12 mouse cellular contexts compared by ENCODE assay signal in the genomic region with DNA sequence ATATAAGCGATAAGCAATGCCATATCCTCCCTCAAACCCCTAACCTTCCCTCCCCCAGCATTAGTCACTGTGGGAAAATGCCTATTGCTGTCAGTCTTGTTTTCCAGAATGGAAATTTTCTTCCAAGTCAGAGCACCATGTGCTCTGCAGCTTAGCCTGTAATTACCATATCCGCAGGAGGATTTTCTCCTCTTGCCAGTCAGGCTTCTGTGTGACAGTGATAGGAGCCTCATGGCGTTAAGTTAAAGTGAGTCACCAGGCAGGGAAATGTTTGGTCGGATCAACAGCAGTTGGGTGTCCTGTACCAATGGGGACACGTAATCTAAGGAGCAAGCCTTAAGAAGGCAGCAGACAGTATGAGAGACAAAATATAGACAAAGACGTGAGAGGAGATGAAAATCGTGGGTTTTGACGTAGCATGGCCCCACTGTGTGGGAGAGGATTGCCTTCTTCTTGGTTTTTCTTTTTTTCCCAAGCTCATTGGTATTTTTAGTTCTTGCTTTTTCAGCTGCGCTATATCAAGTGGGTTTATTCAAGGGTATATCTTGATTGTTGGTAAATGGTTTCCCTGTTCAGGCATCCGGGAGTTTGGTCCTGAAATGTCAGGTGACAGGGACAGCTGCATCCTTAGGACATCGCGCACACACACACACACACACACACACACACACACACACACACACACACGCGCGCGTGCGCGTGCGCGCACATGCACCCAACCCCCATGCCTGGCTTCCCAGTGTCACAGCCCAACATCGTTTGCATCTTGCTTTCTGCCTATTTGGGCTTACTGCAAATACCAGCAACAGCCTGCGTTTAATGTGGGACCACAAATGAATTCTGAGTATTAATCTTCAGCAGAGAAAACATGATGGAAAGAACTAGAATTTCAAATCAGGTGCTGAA.
DNase-seq lines count a peak whose midpoint lies in the region; ATAC-seq lines count a peak whose summit lies in the region.
"Had no signal": no experiment of that assay in that cellular context is flagged by ENCODE, and none has a peak within 500 bp of the region (broad histone marks: within the 10 kb centered on the region; RNA-seq: fewer than 3 reads in every experiment).

No protein-coding gene starts in this region.

- DNase-seq in layer of hippocampus, adult 18-20 months (ENCODE audit: low spot score in 2 of 2) = peak; percentile 35 to 70
- no peak for DNase-seq in layer of hippocampus, adult 9-10 months (ENCODE audit: low spot score)
- peak; percentile 28 to 46 for DNase-seq in left cerebral cortex, postnatal 10 days (ENCODE audit: extremely low spot score in 1 of 2, low spot score in 2 of 2)
- DNase-seq in right cerebral cortex, postnatal 14 days = peak; percentile 30
- DNase-seq in B cell, adult 2 months = no peak
- no peak for DNase-seq in thymus, postnatal 14 days
- DNase-seq: cerebellum, postnatal 14 days; kidney, postnatal 25 days had no signal

- H3K9me3 ChIP-seq in forebrain, embryonic 16.5 days (ENCODE audit: control insufficient read depth, low read length) = no peaks in the 10 kb centered on the region
- peaks cover 4% of the 10 kb centered on the region for H3K9me3 ChIP-seq in kidney, embryonic 16.5 days (ENCODE audit: low read length)

- peak overlapping the region; percentile 68 for H3K27ac ChIP-seq in forebrain, embryonic 16.5 days (ENCODE audit: low read length)
- no peak overlapping the region for H3K27ac ChIP-seq in kidney, embryonic 16.5 days (ENCODE audit: low read length)

- no peaks in the 10 kb centered on the region for H3K27me3 ChIP-seq in forebrain, embryonic 16.5 days (replicated peaks; ENCODE audit: control insufficient read depth, insufficient read depth, low read length)
- no peaks in the 10 kb centered on the region for H3K27me3 ChIP-seq in kidney, embryonic 16.5 days (ENCODE audit: insufficient read depth, low read length)

- intact Hi-C loops in left cerebral cortex, postnatal 10 days (cut with DNase I) = no loop called here

- no peak overlapping the region for H3K4me2 ChIP-seq in forebrain, embryonic 16.5 days (ENCODE audit: low read length)
- H3K4me2 ChIP-seq in kidney, embryonic 16.5 days (replicated peaks; ENCODE audit: low read depth, low read length) = no peak overlapping the region

- H3K4me3 ChIP-seq in forebrain, embryonic 16.5 days (replicated peaks; ENCODE audit: low read length) = no peak overlapping the region
- H3K4me3 ChIP-seq in kidney, embryonic 16.5 days (ENCODE audit: low read length) = no peak overlapping the region
- H3K4me3 ChIP-seq: erythroblast, embryonic 14.5 days had no signal

- H3K36me3 ChIP-seq in forebrain, embryonic 16.5 days (ENCODE audit: control insufficient read depth, insufficient read depth) = no peaks in the 10 kb centered on the region
- H3K36me3 ChIP-seq in kidney, embryonic 16.5 days (ENCODE audit: insufficient read depth, low read length) = no peaks in the 10 kb centered on the region

- peaks cover 13% of the 10 kb centered on the region for H3K4me1 ChIP-seq in forebrain, embryonic 16.5 days (replicated peaks; ENCODE audit: control insufficient read depth, insufficient read depth, low read length)
- H3K4me1 ChIP-seq in kidney, embryonic 16.5 days (ENCODE audit: insufficient read depth, low read length) = no peaks in the 10 kb centered on the region

- 74% methylated on average over 22 of the region's 22 CpGs for WGBS in forebrain, embryonic 16.5 days
- WGBS in kidney, embryonic 16.5 days = 86% methylated on average over 22 of the region's 22 CpGs

- no peak overlapping the region for H3K9ac ChIP-seq in forebrain, embryonic 16.5 days (replicated peaks; ENCODE audit: low read depth, low read length)
- H3K9ac ChIP-seq in kidney, embryonic 16.5 days (replicated peaks; ENCODE audit: low read length) = no peak overlapping the region

- peak; percentile 73 for ATAC-seq in forebrain, embryonic 16.5 days
- ATAC-seq in kidney, embryonic 16.5 days (ENCODE audit: low FRiP score, low TSS enrichment) = no peak
- ATAC-seq: CD4-positive, CD25-positive, alpha-beta regulatory T cell, adult 4 months had no signal

Comparison
In these comparisons a context has a peak if more than half of its experiments do, and no peak if none do; other contexts are left out.
1. DNase-seq: peak in layer of hippocampus, adult 18-20 months (2 of 2), left cerebral cortex, postnatal 10 days (2 of 2) and right cerebral cortex, postnatal 14 days (single experiment); none in layer of hippocampus, adult 9-10 months (single experiment), B cell, adult 2 months (0 of 2) and thymus, postnatal 14 days (single experiment).